Mouse (Mus musculus): ENCODE results near the gene Csf1. TPM values are rescaled to one million over a fixed set of nuclear protein-coding genes. Genes with fewer than 3 reads are reported as not detected.

Gene Csf1
- polyA plus RNA-seq (2012; ENCODE audit: insufficient read depth, insufficient read length, low replicate concordance, missing spikeins), result not detected in 2 replicates

DNA sequence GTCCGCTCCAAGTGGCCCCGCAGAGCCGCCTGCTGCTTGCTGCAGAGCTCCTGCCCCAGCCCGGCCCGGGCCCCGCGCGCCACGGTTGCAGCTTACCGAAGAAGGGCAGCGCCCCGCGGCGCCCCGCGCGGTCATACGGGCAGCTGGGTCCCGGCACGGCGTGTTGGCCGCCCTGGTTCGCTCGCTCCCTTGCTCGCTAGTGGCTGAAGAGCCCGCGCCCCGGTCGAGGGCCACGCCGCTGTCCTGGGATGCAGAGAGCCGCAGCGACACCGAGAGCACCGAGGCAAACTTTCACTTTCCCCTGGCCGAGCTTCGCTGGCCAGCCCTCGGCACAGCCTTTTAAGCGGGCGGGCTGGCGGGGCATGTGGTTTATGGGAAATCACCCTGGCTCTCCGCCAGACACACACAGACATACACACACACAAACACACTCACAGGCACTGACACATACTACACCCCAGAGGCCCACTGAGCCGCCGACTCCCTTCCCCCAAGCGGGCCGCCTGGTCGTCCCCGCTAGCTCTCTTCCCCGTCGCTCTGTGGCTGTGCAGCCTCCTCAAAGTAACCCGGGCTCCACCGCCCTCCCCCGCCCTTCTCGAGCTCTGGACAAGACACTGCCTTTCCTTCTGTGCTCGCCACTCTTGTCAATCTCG lies at the start of gene Csf1:
Gene Csf1 (minus strand): TSS at position 541 of the 653 bp plus-strand sequence.
- TF ChIP-seq CTCF (IDR thresholded peaks at IDR 0.05; ENCODE audit: insufficient read depth, low read depth, low read length) (no peak; the same call in 1 of the 2 replicates), POLR2A (IDR thresholded peaks at IDR 0.05; ENCODE audit: insufficient read depth, low read depth, low read length) (no peak)
- peak within 1 kb of the TSS; percentile 49; the same call in 1 of the 2 replicates for H3K27ac ChIP-seq (ENCODE audit: insufficient read depth, low read depth, low read length)
- under 1% methylated on average over 56 of the region's 56 CpGs for WGBS
- peaks cover 19% of the 10 kb centered on the region for H3K4me1 ChIP-seq (ENCODE audit: control insufficient read depth, insufficient read depth, low read length)
- peak within 1 kb of the TSS; percentile 61 for H3K4me3 ChIP-seq (ENCODE audit: insufficient read depth, low read depth, low read length)

GRCm38 (mm10) chr3:107808013-107808750 lies 47.9 kb upstream of the Csf1 start:
- Histone ChIP-seq H3K4me1 (ENCODE audit: control insufficient read depth, insufficient read depth, low read length) (peaks cover 6% of the 10 kb centered on the region), H3K4me3 (ENCODE audit: insufficient read depth, low read depth, low read length) (no peak overlapping the region), H3K27ac (ENCODE audit: insufficient read depth, low read depth, low read length) (no peak overlapping the region)
- WGBS, result 42% methylated on average over 14 of the region's 14 CpGs
- TF ChIP-seq CTCF (IDR thresholded peaks at IDR 0.05; ENCODE audit: insufficient read depth, low read depth, low read length), result no peak

DNA sequence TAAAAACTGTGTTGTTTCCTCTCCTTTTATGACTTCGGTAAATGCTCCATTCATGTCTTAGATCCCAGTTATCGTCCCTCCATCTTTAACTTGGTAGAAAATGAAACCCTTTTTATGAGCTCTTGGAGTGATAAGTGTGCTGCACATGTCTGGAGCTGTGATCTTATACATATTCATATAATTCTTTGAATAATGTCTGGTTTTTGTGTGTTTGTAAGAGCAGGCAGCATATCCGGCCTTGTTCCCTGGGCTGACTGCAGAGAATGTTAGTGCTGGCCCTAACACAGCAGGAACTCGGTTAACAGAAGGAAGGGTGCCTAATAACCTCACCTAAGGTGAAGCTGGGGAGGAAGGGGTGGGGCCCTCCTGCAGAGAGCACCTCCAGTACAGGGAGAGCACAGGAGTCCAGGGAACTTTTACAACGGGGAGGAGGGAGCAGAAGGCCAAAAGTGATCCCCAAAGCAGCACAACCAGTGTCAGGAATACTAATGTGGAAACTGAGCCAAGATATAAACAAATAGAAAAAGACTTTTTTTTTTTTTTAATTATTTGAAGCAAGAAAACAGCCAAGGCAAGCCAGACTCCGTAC lies 47.2 kb upstream of the Csf1 start:
- 45% methylated on average over 6 of the region's 6 CpGs for WGBS
- H3K4me1 ChIP-seq (ENCODE audit: control insufficient read depth, insufficient read depth, low read length), result peaks cover 6% of the 10 kb centered on the region
- no peak overlapping the region for H3K4me3 ChIP-seq (ENCODE audit: insufficient read depth, low read depth, low read length)
- H3K27ac ChIP-seq (ENCODE audit: insufficient read depth, low read depth, low read length), result no peak overlapping the region
- TF ChIP-seq POLR2A (IDR thresholded peaks at IDR 0.05; ENCODE audit: insufficient read depth, low read depth, low read length), result no peak
- no peak for TF ChIP-seq CTCF (IDR thresholded peaks at IDR 0.05; ENCODE audit: insufficient read depth, low read depth, low read length)

DNA sequence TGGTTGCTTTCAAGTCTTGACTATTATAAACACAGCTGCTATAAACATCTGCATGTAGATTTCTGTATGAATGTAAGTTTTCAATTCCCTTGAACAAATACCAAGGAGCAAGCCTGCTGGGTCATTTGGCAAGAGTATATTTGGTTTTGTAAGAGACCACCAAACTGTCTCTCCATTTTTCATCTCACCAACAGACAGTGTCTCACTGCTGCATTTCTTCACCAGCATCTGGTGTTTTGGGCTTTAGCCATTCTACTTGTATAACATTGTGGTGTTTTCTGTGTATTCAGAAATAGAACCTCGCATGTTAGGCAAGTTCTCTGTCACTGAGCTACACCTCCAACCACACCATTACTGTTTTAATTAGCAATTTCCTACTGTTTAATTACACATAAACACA lies 46.6 kb upstream of the Csf1 start:
- H3K4me1 ChIP-seq (ENCODE audit: control insufficient read depth, insufficient read depth, low read length), result peaks cover 4% of the 10 kb centered on the region
- H3K4me3 ChIP-seq (ENCODE audit: insufficient read depth, low read depth, low read length), result no peak overlapping the region
- no peak for TF ChIP-seq POLR2A (IDR thresholded peaks at IDR 0.05; ENCODE audit: insufficient read depth, low read depth, low read length)
- no peak for TF ChIP-seq CTCF (IDR thresholded peaks at IDR 0.05; ENCODE audit: insufficient read depth, low read depth, low read length)
- no peak overlapping the region for H3K27ac ChIP-seq (ENCODE audit: insufficient read depth, low read depth, low read length)
- WGBS, result 49% methylated on average over 1 of the region's 1 CpGs

DNA sequence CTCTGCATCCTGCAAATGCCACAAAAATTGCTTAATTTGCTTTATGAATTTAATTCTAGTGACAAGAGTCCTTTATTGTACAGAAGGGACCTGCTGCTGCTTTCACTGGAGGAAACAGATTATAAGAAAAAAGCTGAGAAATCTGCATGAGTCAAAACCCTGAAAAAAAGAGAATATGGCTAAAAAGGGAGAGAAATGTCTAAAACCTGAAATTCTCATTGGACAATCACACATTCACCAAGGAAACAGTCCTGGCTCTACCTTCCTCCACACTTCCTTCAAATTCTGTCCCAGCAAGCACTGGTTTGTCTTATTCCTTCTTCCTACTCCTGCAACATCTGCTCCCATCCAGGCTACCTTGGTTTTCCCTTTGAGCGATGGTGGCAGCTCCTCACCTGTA lies 44.5 kb upstream of the Csf1 start:
- Histone ChIP-seq H3K4me1 (ENCODE audit: control insufficient read depth, insufficient read depth, low read length) (peaks cover 2% of the 10 kb centered on the region), H3K4me3 (ENCODE audit: insufficient read depth, low read depth, low read length) (no peak overlapping the region), H3K27ac (ENCODE audit: insufficient read depth, low read depth, low read length) (no peak overlapping the region)
- 100% methylated on average over 1 of the region's 1 CpGs for WGBS
- TF ChIP-seq POLR2A (IDR thresholded peaks at IDR 0.05; ENCODE audit: insufficient read depth, low read depth, low read length) (no peak), CTCF (IDR thresholded peaks at IDR 0.05; ENCODE audit: insufficient read depth, low read depth, low read length) (no peak)

DNA sequence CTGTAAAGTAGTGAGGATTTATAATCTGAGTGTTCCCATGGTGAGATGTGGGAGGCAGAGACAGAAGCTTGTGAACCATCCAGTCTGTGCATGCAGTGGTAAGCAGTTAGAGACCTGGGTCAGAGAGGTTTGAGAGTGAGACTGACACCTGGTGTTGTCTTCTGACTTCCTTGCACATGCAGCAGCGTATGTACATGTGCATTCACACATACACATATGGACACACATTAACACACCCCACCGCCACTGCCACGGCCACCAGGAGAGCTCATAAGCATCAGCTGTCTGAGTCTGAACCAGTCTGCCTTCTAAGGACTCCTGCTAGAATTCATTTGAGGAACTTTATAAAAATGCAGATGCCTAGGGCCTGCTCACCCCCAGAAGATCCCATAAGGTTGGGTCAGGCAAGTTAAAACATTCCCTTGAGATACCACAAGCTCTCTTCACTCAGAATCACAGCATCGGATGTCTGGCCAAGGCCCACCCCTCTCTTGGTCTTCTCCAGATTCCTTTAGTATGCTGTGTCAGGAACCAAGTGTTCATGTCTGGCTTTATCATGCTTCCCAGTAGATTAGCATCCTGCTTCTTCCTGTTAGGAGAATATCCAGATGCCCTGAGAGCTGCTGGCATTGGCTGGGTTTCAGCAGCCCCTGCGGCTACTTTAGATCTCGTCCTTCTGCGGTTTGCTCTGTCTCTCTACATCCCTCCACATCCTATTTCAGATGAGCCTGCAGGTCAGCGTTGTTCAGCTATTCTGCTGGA lies 42.1 kb upstream of the Csf1 start:
- Histone ChIP-seq H3K4me1 (ENCODE audit: control insufficient read depth, insufficient read depth, low read length) (no peaks in the 10 kb centered on the region), H3K27ac (ENCODE audit: insufficient read depth, low read depth, low read length) (no peak overlapping the region), H3K4me3 (ENCODE audit: insufficient read depth, low read depth, low read length) (no peak overlapping the region)
- no peak for TF ChIP-seq CTCF (IDR thresholded peaks at IDR 0.05; ENCODE audit: insufficient read depth, low read depth, low read length)
- no peak for TF ChIP-seq POLR2A (IDR thresholded peaks at IDR 0.05; ENCODE audit: insufficient read depth, low read depth, low read length)
- WGBS, result 85% methylated on average over 8 of the region's 8 CpGs

- Histone ChIP-seq H3K4me3 (ENCODE audit: insufficient read depth, low read depth, low read length) (no peak overlapping the region), H3K4me1 (ENCODE audit: control insufficient read depth, insufficient read depth, low read length) (no peaks in the 10 kb centered on the region), H3K27ac (ENCODE audit: insufficient read depth, low read depth, low read length) (no peak overlapping the region)
- no peak for TF ChIP-seq CTCF (IDR thresholded peaks at IDR 0.05; ENCODE audit: insufficient read depth, low read depth, low read length)
- TF ChIP-seq POLR2A (IDR thresholded peaks at IDR 0.05; ENCODE audit: insufficient read depth, low read depth, low read length), result no peak
- WGBS, result 93% methylated on average over 5 of the region's 5 CpGs
These were observed 38.7 kb upstream of the Csf1 start for GRCm38 (mm10) chr3:107798946-107799345.

- Histone ChIP-seq H3K4me3 (ENCODE audit: insufficient read depth, low read depth, low read length) (no peak overlapping the region), H3K27ac (ENCODE audit: insufficient read depth, low read depth, low read length) (no peak overlapping the region), H3K4me1 (ENCODE audit: control insufficient read depth, insufficient read depth, low read length) (peaks cover 11% of the 10 kb centered on the region)
- TF ChIP-seq POLR2A (IDR thresholded peaks at IDR 0.05; ENCODE audit: insufficient read depth, low read depth, low read length), result no peak
- TF ChIP-seq CTCF (IDR thresholded peaks at IDR 0.05; ENCODE audit: insufficient read depth, low read depth, low read length), result no peak
- 81% methylated on average over 8 of the region's 8 CpGs for WGBS
These were observed 36.1 kb upstream of the Csf1 start for GRCm38 (mm10) chr3:107796191-107796983.

All from olfactory bulb, adult 2 months (tissue).